Mouse (Mus musculus) A20 (cell line): ENCODE measurements at regions not wholly inside any gene's neighbourhood (a gene's known extent, or its start where the extent isn't known, plus 50 kb on each side); places are given as distances from the start of the nearest gene placed in this dataset.
A peak's percentile ranks its signal among the peaks of the same experiment; 100 is the strongest.

Source experiments
- DNase-seq: peaks from one replicate; pipeline ENCODE4 v3.0.0-alpha.2; 2011; ENCODE audit warnings: low read depth, low spot score

DNA sequence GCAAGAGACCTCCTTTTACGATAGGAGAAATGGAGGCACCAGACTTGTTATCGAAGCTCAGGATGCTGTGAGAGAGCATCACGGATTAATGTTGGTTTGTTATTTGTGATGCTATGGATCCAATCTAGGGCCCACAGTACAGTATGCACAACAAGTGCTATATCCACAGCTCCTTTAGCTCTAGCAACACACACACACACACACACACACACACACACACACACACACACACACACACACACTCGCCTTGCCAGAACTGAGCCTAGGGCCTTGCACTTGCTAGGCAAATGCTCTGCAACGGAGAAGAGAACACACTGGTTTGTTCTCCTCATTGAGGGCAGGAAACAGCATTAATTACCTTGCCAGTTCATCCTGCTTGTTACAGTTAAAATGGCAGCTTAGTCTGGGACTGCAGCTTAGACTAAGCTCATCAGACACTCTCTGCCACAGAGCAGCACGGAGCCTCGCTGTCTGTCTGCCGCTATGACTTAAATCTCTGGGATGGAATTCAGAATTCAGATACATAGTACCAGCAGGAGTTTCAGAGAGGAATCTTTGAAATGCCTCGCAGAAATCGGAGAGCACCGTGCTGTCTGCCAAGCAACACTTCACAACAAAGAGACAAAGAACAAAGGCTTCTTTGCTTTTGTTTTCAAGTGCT lies 285.0 kb downstream of the Rngtt start:
- DNase-seq: no peak

- no peak for DNase-seq
These were observed 285.7 kb downstream of the Rngtt start for GRCm38 (mm10) chr4:33595763-33596162.

- no peak for DNase-seq
These were observed 289.9 kb downstream of the Rngtt start for GRCm38 (mm10) chr4:33599966-33600365.

GRCm38 (mm10) chr4:33600805-33601204 lies 290.7 kb downstream of the Rngtt start:
- DNase-seq: no peak

- DNase-seq: no peak
These were observed 294.5 kb downstream of the Rngtt start for GRCm38 (mm10) chr4:33604636-33605035.

DNA sequence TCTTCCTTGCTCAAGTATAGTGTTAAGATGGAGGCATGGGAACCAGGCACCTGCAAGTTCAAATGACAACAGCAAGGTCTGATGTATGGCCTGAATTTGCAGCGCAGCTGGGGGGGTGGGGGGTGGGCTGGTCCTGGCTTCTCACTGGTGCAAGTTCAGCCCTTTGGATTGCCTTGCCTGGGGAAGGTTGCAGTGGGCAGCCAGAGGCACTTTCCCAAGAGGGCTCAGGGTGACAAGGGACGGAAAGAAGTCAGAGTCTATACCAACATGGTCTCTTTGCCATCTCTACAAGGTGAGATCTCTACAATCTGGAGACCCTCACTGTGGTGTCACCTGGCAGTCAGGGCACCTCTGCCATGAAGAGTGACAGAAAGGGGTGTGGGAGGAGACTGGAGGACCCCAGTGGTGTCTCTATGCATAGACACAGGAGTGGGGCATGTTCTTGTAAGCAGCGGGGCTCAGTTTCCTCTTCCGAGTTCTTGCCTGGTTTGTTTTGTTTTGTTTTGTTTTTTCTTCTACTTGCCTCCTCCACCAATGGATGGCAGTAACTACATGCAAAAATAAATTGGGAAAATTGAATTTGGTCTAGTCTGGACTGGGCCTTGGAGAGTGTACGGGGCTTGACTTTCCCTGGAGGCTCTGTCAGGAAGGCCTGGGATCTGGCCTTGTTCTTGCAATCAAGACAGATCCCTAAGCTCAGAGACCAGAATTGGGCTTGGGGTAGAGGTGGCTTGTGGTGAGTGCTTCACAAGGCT lies 284.4 kb upstream of the Cnr1 start:
- DNase-seq: peak; percentile 53

GRCm38 (mm10) chr4:33640576-33641255 lies 283.7 kb upstream of the Cnr1 start:
- DNase-seq: peak; percentile 89

DNA sequence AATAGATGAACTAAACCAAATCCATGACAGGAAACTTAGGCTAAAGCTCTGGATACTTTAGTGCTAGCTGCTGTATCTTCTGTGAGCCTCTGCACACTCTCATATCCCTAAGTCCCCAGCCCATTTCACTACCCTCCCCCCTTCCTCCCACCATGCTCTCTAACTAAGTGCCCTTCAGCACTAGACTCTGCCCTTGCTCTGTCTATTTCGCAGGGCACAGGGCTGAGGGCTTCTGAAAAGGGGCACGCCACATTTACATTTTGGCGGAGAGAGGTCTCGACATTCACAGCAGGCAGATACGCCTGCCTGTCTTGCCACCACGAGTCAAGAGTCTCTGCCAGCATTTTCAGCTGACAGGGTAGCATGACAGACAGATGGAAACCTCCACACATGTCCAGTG lies 282.5 kb upstream of the Cnr1 start:
- peak; percentile 14 for DNase-seq

GRCm38 (mm10) chr4:33642526-33642925 lies 281.9 kb upstream of the Cnr1 start:
- no peak for DNase-seq

DNA sequence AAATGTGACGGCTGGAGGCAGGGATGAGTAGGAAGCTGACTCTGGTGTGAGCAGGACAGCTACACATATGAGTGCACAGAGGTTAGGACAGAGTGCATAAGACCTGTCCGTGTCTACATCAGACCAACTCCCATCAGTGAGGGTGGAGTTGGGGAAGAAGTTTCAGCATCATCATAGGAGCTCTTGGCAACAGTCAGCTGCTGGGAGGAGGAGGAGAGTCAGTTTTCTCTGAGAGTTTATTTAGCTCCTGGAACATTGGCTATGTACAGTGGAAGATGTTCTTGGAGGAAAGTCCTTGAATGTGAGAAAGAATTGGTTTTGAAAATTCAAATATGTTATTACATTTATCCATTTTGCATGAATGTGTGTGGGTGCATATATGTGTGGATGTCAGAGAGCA lies 279.2 kb upstream of the Cnr1 start:
- no peak for DNase-seq

GRCm38 (mm10) chr4:33651292-33651691 lies 273.1 kb upstream of the Cnr1 start:
- DNase-seq: no peak

- no peak for DNase-seq
These were observed 264.6 kb upstream of the Cnr1 start for GRCm38 (mm10) chr4:33659766-33660165.

DNA sequence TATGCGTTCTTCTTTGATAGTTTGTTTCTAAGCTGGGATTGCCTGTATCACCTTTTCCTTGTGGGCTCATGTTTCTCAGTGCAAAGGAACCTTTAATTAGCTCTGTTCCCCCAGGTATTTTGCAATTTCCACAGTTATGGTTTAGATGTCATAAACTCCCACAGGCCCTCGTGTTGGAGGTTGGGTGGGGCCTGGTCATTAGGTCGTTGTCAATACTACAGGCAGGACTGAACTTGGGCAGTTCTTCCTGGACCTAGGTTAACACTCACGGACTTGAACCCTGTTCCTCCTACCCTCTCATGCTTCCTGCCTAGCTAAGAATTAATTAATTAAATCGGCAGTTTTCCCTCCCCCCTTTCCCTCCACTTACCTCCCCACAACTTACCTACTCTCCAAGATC lies 263.8 kb upstream of the Cnr1 start:
- DNase-seq: no peak

DNA sequence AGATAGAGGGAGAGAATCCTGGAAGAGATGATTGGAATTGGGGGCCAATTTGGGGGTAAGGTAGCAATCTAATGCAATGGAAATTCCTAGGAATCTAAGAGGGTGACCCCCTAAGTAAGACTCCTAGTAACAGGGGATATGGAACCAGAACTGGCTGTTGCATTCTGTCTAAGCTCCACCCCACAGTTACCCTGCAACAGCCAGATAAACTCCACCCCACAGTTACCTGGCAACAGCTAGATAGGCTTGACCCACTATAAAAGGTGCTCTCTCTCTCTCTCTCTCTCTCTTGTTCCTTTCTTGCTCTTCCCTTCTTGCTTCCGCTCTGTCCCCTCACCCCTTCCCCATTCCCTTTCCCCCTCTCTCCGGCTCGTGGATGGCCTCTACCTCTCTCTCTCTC lies 262.5 kb upstream of the Cnr1 start:
- no peak for DNase-seq

- no peak for DNase-seq
These were observed 261.4 kb upstream of the Cnr1 start for GRCm38 (mm10) chr4:33662965-33663364.

- DNase-seq: no peak
These were observed 260.5 kb upstream of the Cnr1 start for GRCm38 (mm10) chr4:33663616-33664473.

GRCm38 (mm10) chr4:33664474-33664822 lies 259.9 kb upstream of the Cnr1 start:
- DNase-seq: no peak

- no peak for DNase-seq
These were observed 259.0 kb upstream of the Cnr1 start for GRCm38 (mm10) chr4:33665250-33665873.

DNA sequence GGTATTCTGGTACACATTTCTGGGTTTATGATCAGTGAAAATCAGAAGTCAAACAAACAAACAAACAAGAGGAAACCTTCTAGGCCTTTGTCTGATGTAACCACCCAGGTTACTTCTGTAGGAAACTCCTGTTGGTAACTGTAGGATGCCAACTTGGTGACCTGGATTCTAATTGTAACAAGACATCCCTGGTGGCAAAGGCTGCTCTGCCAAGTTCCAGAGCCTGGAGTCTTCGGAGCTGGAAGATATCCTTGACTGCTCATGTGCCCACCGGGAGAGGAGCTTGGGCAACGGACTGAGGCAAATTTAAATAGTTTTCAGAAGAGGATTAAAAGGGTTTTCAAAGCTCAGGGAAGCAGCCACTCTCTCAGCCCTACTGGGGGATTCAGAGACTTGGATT lies 256.0 kb upstream of the Cnr1 start:
- DNase-seq: no peak

DNA sequence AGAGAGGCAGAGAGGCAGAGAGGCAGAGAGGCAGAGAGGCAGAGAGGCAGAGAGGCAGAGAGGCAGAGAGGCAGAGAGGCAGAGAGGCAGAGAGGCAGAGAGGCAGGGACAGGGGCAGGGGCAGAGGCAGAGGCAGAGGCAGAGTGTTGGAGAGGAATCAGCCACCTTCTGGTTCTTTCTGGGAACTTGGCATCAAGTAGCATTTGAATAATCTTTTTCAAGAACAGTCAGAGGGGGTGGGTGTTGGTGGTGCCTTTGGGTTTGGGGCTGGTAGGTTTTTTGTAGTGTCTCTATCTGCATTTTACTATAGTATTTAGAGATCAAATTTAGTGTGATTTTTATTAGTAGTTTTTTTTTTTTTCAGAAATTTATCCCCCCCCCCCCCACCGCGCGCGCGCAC lies 249.3 kb upstream of the Cnr1 start:
- DNase-seq: no peak

- no peak for DNase-seq
These were observed 245.0 kb upstream of the Cnr1 start for GRCm38 (mm10) chr4:33679351-33679750.

DNA sequence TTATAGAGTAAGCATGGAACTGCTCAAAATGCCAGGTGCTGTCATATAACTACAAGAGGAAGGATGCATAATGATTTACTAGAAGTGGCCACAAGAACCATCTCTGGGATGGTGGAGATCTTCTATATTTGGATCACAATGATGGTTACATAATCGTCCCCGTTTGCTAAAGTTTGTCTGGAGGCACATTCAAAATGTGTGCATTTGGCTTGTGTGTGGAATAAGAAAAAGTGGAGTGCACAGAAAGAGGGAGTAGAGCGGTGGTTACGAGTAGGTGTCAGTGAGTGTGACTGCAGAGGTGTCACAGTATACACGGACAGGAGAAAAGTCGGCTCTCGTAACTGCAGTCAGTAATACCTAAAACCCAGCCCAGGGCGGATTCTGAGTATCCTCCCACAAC lies 238.3 kb upstream of the Cnr1 start:
- DNase-seq: no peak
